Mouse (Mus musculus): ENCODE data around the gene Speer4f2. TPM values are rescaled to one million over a fixed set of nuclear protein-coding genes. Genes with fewer than 3 reads are reported as not detected.
"Not testable (repeated sequence)": the region's sequence is repeated elsewhere in the genome, so short reads cannot be mapped to it uniquely, and the experiment has no call there.

The Speer4f2 gene
- not detected in 2 replicates for total RNA-seq (2017)

DNA sequence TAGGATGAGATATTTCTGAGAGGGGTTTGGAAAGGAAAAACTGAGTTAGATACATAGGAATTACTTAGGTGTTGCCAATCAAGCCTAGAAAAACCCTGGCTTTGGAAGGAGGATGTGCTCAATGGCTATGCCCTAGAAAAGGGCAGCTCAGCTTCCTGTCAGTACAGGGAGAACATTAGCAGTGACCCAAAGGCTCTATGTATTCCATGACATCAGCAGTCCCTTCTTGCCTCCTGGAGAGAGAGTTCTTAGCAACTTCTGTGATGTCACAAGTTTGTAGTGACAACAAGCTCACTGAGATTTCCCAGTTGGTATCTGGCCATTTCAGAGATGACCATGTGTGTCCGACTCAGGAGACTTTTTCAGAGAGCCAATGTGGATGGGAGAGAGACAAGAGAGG, at the start of gene Speer4f2:
Speer4f2 (plus strand) TSS at position 301 of the 400 bp plus-strand sequence.
- not testable (repeated sequence) for ATAC-seq (replicated peaks; ENCODE audit: low read depth, poor library complexity, severe bottlenecking)

DNA sequence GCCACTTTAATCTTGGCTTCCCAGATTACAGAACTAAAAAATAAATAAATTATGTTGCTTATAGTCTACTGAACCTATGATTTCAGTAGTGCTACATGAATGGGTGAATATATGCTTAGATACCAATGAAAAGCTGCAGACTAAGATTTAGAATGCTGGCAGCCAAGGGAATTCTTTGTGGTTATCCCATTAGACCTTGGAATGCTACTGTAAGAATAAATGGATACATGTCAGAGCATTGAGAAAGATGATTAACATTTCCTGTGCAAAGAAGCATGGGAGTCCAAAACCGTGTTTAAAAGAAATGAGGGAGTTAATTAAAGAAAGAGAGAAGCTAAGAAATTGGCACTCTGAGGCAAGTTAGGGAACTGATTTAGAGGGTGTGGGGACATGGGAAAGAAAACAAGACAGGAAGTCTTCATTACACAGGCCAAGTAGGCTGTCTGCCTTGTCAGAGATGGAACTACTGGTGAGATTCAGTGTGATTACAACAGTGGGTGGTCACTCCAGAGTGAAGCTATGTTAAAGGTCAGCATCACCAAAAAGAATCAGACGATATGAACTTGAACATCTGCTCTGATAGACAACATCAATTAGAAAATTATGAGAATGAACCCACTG, 43.9 kb upstream of the Speer4f2 start:
- no peak for ATAC-seq (replicated peaks; ENCODE audit: low read depth, poor library complexity, severe bottlenecking)

DNA sequence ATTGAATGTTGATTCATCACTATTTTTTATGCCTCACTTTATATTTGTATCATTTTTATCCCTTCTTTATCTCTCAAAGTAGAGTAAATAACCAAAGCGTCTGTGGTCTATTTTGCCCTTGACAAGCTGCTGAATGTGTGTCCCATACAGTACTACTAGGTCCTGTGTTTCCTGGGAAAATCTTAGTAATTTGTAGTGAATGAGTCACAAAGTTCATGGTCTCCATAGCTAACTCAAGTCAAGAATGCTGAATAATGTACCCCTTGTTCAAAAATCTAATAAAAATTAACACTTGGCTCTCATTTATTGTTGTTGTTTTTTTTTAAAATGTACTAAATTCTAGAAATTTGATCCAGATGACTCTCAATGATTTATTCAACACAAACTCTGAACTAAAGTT, 38.1 kb upstream of the Speer4f2 start:
- ATAC-seq (replicated peaks; ENCODE audit: low read depth, poor library complexity, severe bottlenecking) = no peak

DNA sequence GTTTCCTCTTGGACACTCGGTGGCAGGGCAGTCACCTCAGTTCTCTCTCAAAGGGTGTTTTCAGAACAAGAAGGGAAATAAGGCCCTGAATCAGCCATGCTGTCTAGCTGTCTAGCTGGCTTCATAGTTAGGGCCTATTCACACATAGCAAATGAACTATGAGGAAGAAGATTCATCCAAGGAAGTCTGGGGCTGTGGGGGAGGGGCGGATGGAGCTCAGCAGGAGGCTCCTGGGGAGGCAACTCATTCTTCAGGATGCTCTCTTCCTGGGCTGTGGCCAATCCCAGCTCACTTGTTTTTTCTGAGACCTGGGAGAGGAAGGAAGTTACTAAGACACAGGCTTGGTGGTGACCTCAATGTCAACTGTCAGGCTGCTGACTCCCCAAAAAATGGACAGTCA, 27.2 kb upstream of the Speer4f2 start:
- 0 out of 2 replicates have a peak, but pooled peaks have one; percentile 11 for ATAC-seq (replicated peaks; ENCODE audit: low read depth, poor library complexity, severe bottlenecking)

DNA sequence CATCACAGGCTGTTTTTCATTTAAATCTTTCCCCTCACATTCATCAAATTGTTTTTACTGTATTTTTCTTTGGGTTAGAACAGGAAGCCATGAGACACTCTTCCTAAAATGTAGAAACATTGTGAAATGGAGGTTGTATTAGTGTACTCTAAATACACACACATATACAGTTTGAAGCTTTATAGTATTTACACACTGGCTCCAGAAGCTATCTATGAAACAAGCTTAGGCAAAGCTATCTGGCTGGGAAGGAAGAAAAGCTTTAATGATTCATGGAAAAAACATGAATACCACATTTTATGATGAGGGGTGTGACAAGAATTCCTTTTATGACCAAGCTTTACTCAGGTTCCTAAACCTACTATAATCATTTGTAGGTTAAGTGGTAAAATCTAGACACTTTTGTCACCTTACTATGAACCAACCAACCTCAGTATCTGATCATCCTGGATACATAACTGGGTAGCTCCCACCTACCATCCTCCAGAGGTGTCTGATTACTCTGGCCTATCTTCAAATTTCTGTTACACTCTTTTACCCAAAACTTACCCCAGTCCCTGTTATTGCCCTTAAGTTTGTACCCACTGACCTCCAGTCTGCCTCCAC, 13.5 kb upstream of the Speer4f2 start:
- ATAC-seq (replicated peaks; ENCODE audit: low read depth, poor library complexity, severe bottlenecking) = no peak

DNA sequence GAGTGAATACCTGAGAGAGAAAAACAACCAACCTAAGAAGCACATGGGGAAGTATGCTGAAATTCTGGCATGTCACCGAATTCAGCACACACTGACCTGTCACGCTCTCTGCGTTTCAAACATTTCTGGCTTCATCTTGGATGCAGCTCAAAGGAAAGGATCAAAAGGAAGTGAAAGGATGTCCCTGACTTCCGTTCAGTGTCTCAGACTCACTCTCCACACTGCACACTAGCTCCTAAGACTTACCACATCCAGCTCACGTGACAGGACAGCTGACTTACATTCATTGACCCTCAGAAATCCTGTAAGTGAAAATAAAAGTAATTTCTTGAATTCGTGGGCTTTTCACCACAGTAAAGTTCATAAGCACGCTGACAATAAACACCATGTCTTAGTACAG, 16.9 kb downstream of the Speer4f2 start:
- peak; percentile 76 for ATAC-seq (replicated peaks; ENCODE audit: low read depth, poor library complexity, severe bottlenecking)

DNA sequence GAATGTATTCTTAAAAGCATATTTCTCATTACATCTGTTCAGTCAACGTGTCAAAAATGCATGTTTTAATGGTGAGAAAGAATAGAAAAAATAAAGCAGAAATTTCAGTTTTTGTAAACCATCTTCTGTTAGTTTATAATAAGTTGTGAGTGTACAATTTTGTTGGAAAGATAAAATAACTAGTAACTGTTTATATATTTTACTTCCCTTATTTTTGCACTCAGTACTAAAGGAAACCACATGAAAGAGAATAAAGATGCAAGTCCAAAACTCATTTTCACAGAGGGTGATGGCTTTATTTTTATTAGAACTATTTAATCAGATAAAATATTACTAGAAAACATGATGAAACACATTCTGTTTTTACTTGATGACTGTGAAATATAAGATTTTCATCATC, 18.2 kb downstream of the Speer4f2 start:
- ATAC-seq (replicated peaks; ENCODE audit: low read depth, poor library complexity, severe bottlenecking) = no peak

DNA sequence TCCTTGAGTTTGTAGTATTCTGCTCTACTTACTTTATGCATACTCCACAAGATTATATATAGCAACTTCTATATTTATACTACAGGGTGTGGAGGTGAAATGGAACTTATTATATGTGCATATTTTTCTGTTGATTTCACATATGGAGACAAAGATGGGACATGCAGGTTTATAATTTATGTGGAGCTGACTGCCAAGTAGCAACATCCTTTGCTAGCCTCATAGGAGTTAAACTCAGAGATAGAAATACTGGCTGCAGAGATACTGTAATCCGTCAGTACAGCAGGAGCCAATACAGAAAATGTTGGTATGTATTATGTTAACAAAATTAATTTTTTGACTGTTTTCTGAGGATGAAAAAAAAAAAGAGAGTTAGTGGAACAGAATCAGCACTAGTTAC, 27.6 kb downstream of the Speer4f2 start:
- no peak for ATAC-seq (replicated peaks; ENCODE audit: low read depth, poor library complexity, severe bottlenecking)

DNA sequence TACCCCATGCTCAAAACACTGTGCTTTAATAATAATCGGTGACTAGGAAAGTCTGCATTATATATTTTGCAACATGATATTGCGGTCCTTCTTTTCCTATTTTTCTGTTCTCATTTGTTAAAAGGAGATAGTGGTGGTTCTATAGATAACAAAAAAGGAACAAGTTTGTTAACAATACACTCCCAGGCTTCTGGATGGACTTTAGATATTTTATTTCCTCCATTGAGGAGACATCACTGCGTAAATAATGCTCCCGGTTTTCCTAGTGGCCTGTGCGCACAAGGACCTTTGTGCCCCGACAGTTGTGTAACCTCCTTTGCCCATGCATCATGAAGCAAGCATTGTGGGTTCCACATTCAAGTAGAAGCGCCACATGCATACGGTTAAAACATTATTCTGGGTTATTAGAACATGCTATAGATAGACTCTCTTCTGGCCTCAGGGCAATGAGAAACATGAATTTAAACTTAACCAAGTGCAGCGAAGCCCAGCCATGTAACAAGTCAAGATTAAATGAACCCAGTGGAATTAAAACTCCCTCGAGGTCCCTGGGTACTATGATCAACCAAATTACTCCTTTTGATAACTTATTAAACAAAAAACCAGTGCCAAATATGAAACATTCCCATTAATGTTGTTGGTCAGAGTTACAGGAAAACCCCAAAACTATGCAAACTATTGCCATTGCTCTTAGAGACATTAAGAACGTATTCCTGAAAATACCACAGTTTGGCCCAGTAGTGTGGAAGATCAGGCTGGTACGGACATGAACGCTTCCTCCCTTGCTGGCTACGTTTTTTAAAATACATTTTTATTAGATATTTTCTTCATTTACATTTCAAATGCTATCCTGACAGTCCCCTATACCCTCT, 28.5 kb downstream of the Speer4f2 start:
- no peak for ATAC-seq (replicated peaks; ENCODE audit: low read depth, poor library complexity, severe bottlenecking)

DNA sequence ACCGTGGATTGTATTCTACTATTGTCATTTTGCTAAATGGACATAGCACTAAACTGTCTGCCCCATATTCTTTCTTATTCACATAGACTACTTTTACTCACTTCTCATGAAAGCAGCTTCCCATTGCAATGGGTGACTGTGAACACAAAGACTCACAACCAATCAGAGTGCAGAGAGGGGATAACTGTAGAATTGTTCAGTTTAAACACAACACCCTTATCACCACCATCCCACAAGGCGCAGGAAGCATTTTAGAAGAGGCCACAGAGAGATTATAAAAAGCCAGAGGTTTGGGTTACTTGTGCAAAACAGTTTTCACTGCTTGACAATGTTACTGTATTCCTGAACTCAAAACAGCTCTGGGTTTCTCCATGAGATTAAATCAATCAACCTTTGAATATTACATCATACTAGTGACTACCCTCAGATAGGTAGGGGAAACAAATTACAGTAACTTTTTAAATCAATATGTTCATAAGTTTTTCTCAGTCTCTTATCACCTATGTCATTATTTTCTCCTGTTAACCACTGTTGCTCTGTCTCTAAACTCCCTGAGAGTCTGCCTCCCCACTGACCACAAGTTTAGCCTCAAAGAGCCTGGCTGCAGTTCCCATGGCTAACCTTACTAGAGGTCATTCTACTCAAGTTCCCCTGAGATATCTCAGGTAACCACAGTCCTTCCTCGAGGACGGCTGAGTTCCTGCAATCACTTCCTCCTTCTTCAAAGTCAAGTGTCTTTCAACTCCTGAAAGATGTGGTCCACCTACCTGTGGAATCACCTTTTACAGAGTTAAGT, 29.5 kb downstream of the Speer4f2 start:
- ATAC-seq (replicated peaks; ENCODE audit: low read depth, poor library complexity, severe bottlenecking) = peak; percentile 88

DNA sequence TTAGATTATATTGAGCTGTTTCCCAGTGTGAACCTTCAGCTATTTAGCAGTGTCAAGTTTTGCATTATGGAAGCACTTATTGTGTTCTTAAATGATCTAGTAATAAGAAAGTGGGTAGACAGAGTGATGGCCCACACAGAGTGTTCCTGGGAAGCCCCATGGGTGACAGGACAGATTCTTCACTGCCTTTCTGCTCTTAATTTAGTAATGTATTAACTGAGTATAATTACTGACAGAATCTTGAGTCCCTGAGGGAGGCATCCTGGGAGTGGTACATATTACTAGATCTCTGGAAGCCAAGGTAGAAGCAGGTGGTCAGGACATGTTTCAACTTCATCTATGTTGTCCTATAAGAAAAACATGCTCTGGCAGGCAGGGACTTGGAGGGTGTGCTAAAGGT, 30.6 kb downstream of the Speer4f2 start:
- no peak for ATAC-seq (replicated peaks; ENCODE audit: low read depth, poor library complexity, severe bottlenecking)

DNA sequence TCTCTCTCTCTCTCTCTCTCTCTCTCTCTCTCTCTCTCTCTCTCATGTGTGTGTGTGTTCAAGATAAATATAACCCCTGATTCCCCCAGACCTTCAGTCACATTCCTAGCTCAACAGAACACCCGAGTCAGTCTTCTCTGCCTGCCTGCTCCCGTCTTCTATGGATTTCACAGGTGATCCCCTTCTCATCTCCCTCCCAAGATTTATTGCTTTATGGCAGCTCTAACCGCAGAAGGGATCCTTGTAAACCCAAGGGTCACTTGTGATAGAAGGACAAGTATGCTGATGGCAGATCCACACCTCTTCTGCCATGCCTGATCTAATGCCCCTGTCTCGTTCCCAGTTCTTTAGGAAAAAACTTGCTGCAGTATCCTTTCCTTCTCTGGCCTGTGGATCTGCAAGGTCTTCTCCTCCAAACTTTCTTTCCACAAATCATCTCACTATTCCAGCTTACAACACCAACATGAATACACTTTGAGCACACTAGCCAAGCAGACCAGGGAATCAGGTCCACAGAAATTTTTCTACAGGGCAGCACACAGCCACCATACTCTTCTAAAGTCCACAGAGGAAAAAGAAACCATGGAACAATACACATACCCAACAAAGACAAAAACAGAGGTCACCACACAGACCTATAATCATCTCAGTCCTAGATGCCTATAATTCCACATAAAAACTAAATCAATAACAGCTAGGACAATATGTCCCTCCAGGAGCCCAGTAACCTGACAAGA, 36.1 kb downstream of the Speer4f2 start:
- ATAC-seq (replicated peaks; ENCODE audit: low read depth, poor library complexity, severe bottlenecking) = no peak

DNA sequence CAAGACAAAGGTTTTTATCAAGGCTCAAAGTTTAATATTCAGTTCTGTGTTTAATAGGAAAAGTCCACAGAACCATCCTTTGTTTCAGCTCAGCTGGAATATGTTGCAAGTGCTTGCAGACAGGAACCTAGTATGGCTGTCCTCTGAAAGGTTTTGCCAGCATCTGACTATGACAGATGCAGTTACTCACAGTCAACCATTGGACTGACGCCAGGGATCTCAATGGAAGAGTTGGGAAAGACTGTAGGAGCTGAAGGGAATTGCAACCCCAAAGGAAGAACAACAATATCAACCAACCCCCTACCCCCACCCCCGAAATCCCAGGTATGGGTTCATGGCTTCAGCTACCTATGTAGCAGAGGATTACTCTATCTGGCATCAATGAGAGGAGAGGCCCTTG, 44.2 kb downstream of the Speer4f2 start:
- no peak for ATAC-seq (replicated peaks; ENCODE audit: low read depth, poor library complexity, severe bottlenecking)

DNA sequence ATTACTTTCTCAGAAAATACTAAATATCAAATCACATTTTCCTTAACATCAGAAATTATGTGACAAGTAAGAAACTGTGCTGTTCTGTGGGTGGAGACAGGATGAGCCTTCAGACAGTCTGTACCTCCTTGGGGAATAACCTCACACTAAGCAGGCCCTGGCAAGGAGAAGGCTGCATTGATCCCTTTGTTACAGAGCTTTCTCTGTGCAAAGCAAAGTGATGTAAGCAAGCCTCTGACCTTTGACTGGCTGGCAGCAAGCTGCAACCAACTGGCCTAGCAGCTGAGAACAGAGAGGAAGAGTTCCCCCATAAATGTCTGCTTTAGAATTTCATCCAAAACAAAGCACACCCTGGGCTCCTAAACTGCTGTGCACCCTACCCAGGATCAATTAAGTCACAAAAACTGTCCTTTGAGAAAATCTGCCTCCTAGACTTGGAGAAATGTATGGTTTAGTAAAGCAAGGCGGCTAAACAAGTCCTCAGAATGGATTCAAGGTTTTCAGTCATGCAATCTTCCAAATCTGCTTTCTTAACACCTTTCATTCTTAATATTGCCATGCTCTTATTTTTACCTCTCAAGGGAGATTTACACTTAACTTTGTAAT, 46.3 kb downstream of the Speer4f2 start:
- no peak for ATAC-seq (replicated peaks; ENCODE audit: low read depth, poor library complexity, severe bottlenecking)

DNA sequence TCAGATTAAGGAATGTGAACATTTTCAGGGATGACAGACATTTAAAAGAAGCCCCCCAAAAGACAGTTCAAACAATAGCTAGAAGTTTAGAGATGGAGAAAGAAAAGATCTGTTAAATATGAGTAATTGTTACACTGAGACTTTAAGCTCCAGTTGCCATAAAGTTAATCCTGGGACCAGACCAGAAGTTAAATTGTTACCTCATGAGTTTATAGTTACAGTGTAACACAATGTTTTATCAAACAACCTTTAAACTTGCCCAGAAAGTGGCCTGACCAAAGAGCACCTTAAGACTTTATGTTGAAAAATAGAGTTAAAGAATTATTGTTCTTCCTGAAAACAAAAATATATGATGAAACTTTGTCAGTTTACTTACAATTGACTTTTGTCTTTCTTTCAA, 46.9 kb downstream of the Speer4f2 start:
- ATAC-seq (replicated peaks; ENCODE audit: low read depth, poor library complexity, severe bottlenecking) = no peak

DNA sequence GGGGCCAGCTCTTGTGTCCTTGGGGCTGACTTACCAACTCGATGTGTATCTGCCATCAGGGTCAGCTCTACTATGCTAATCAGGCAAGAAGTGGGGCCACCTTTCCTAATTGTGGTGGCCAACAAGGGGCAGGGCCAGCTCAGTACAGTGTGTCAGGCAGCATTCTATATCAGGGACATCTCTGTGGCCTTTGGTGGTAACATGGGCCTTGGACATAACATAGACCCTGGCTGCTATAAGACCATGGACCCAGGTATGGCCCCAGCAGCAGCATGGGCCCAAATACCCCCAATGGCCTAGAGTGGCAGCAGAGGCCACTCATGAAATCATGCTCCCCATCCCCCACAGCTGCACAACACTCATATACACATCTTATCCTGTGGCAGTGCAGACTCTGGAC, 49.2 kb downstream of the Speer4f2 start:
- no peak for ATAC-seq (replicated peaks; ENCODE audit: low read depth, poor library complexity, severe bottlenecking)

DNA sequence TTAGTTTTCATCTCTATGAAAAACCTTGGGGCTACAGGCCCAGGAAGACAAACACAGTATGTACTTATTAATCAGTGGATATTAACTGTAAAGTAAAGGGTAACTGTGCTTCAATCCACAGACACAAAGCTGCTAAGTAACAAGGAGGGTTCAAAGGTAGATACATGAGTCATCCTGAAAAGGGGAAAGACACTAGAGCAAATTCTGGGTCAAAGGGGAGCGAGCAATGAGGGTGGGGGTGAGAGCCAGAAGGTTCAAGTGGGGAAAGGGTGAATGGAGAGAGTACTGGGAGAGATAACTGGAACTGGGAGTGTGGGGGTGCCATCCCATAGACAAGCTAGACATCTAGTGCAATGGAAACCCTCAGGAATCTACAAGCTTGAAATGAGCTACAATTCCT, 54.0 kb downstream of the Speer4f2 start:
- ATAC-seq (replicated peaks; ENCODE audit: low read depth, poor library complexity, severe bottlenecking) = no peak

Measured in common myeloid progenitor, adult 5-6 weeks (primary cell).